Mouse (Mus musculus): ENCODE measurements around the gene Plxdc2. TPM values are rescaled to one million over a fixed set of nuclear protein-coding genes. Genes with fewer than 3 reads are reported as not detected.

The Plxdc2 gene
- polyA plus RNA-seq, 1 experiment from 2014 or later: 9.7 TPM

- ATAC-seq (no peak), DNase-seq (ENCODE audit: low spot score) (no peak)
- Histone ChIP-seq H3K27me3 (replicated peaks; ENCODE audit: control insufficient read depth, insufficient read depth, low read length) (no peaks in the 10 kb centered on the region), H3K4me2 (ENCODE audit: low read length) (no peak overlapping the region), H3K4me3 (ENCODE audit: low read depth, low read length) (no peak overlapping the region), H3K4me1 (ENCODE audit: control insufficient read depth, insufficient read depth, low read length) (no peaks in the 10 kb centered on the region), H3K27ac (ENCODE audit: low read depth, low read length) (no peak overlapping the region), H3K9me3 (replicated peaks; ENCODE audit: control insufficient read depth, low read length) (no peaks in the 10 kb centered on the region), H3K9ac (ENCODE audit: low read length) (no peak overlapping the region), H3K36me3 (ENCODE audit: control insufficient read depth, insufficient read depth, low read length) (no peaks in the 10 kb centered on the region)
- WGBS: 91% methylated on average over 4 of the region's 4 CpGs
Measured at GRCm38 (mm10) chr2:16451666-16452009, 95.5 kb downstream of the Plxdc2 start.

- no peak overlapping the region for H3K4me2 ChIP-seq (ENCODE audit: low read length)
- DNase-seq (ENCODE audit: low spot score) (no peak), ATAC-seq (no peak)
- H3K9ac ChIP-seq (ENCODE audit: low read length): no peak overlapping the region
- over 99% methylated on average over 3 of the region's 3 CpGs for WGBS
- H3K27me3 ChIP-seq (replicated peaks; ENCODE audit: control insufficient read depth, insufficient read depth, low read length): no peaks in the 10 kb centered on the region
- no peaks in the 10 kb centered on the region for H3K4me1 ChIP-seq (ENCODE audit: control insufficient read depth, insufficient read depth, low read length)
- no peaks in the 10 kb centered on the region for H3K36me3 ChIP-seq (ENCODE audit: control insufficient read depth, insufficient read depth, low read length)
- no peak overlapping the region for H3K27ac ChIP-seq (ENCODE audit: low read depth, low read length)
- no peaks in the 10 kb centered on the region for H3K9me3 ChIP-seq (replicated peaks; ENCODE audit: control insufficient read depth, low read length)
- H3K4me3 ChIP-seq (ENCODE audit: low read depth, low read length): no peak overlapping the region
Measured at GRCm38 (mm10) chr2:16452080-16452479, 96.0 kb downstream of the Plxdc2 start.

GRCm38 (mm10) chr2:16456264-16456780 is 100.2 kb downstream of the Plxdc2 start:
- no peak overlapping the region for H3K9ac ChIP-seq (ENCODE audit: low read length)
- no peaks in the 10 kb centered on the region for H3K36me3 ChIP-seq (ENCODE audit: control insufficient read depth, insufficient read depth, low read length)
- H3K4me2 ChIP-seq (ENCODE audit: low read length): no peak overlapping the region
- H3K4me3 ChIP-seq (ENCODE audit: low read depth, low read length): no peak overlapping the region
- WGBS: 85% methylated on average over 1 of the region's 1 CpGs
- no peaks in the 10 kb centered on the region for H3K27me3 ChIP-seq (replicated peaks; ENCODE audit: control insufficient read depth, insufficient read depth, low read length)
- ATAC-seq: no peak
- DNase-seq (ENCODE audit: low spot score): no peak
- H3K27ac ChIP-seq (ENCODE audit: low read depth, low read length): no peak overlapping the region
- no peaks in the 10 kb centered on the region for H3K4me1 ChIP-seq (ENCODE audit: control insufficient read depth, insufficient read depth, low read length)
- no peaks in the 10 kb centered on the region for H3K9me3 ChIP-seq (replicated peaks; ENCODE audit: control insufficient read depth, low read length)

DNA sequence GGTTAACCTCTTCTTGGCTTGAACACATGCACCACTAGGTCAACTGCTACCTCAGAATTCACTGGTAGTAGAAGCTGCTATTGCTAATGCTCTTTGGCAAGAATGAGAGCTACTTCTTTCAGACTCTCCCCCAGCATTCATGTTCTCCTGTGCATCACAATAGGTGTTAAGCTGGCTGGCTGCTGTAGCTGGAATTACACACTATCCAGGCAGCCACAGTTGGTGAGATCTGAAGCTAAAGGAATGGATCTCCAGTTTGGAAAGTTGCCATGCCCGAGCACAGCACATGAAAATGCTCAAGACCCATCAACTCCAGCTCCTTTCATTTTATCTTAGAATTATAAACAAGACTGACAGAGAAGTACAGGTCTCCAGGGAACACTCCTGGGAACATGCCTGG is 103.4 kb downstream of the Plxdc2 start:
- Histone ChIP-seq H3K9me3 (replicated peaks; ENCODE audit: control insufficient read depth, low read length) (no peaks in the 10 kb centered on the region), H3K27ac (ENCODE audit: low read depth, low read length) (no peak overlapping the region), H3K4me2 (ENCODE audit: low read length) (no peak overlapping the region), H3K4me1 (ENCODE audit: control insufficient read depth, insufficient read depth, low read length) (no peaks in the 10 kb centered on the region), H3K9ac (ENCODE audit: low read length) (no peak overlapping the region), H3K4me3 (ENCODE audit: low read depth, low read length) (no peak overlapping the region), H3K36me3 (ENCODE audit: control insufficient read depth, insufficient read depth, low read length) (no peaks in the 10 kb centered on the region), H3K27me3 (replicated peaks; ENCODE audit: control insufficient read depth, insufficient read depth, low read length) (no peaks in the 10 kb centered on the region)
- 38% methylated on average over 1 of the region's 1 CpGs for WGBS
- ATAC-seq: no peak
- DNase-seq (ENCODE audit: low spot score): peak; percentile 20

- WGBS: 89% methylated on average over 3 of the region's 3 CpGs
Measured at GRCm38 (mm10) chr2:16470099-16470498, 114.0 kb downstream of the Plxdc2 start.

GRCm38 (mm10) chr2:16483943-16484342 is 127.8 kb downstream of the Plxdc2 start:
- H3K4me1 ChIP-seq (ENCODE audit: control insufficient read depth, insufficient read depth, low read length): no peaks in the 10 kb centered on the region
- no peak overlapping the region for H3K27ac ChIP-seq (ENCODE audit: low read depth, low read length)
- H3K27me3 ChIP-seq (replicated peaks; ENCODE audit: control insufficient read depth, insufficient read depth, low read length): no peaks in the 10 kb centered on the region
- peak; percentile 28 for DNase-seq (ENCODE audit: low spot score)
- H3K4me2 ChIP-seq (ENCODE audit: low read length): no peak overlapping the region
- H3K4me3 ChIP-seq (ENCODE audit: low read depth, low read length): no peak overlapping the region
- no peaks in the 10 kb centered on the region for H3K9me3 ChIP-seq (replicated peaks; ENCODE audit: control insufficient read depth, low read length)
- ATAC-seq: no peak
- no peak overlapping the region for H3K9ac ChIP-seq (ENCODE audit: low read length)
- H3K36me3 ChIP-seq (ENCODE audit: control insufficient read depth, insufficient read depth, low read length): no peaks in the 10 kb centered on the region
- 92% methylated on average over 2 of the region's 2 CpGs for WGBS

More at GRCm38 (mm10) chr2:16470099-16470498, 114.0 kb downstream of the Plxdc2 start:
- H3K27ac ChIP-seq (ENCODE audit: low read depth, low read length): no peak overlapping the region
- H3K4me1 ChIP-seq (ENCODE audit: control insufficient read depth, insufficient read depth, low read length): no peaks in the 10 kb centered on the region
- H3K9me3 ChIP-seq (replicated peaks; ENCODE audit: control insufficient read depth, low read length): no peaks in the 10 kb centered on the region
- H3K36me3 ChIP-seq (ENCODE audit: control insufficient read depth, insufficient read depth, low read length): no peaks in the 10 kb centered on the region
- H3K27me3 ChIP-seq (replicated peaks; ENCODE audit: control insufficient read depth, insufficient read depth, low read length): no peaks in the 10 kb centered on the region
- DNase-seq (ENCODE audit: low spot score): no peak
- ATAC-seq: no peak
- no peak overlapping the region for H3K9ac ChIP-seq (ENCODE audit: low read length)
- H3K4me2 ChIP-seq (ENCODE audit: low read length): no peak overlapping the region
- no peak overlapping the region for H3K4me3 ChIP-seq (ENCODE audit: low read depth, low read length)

DNA sequence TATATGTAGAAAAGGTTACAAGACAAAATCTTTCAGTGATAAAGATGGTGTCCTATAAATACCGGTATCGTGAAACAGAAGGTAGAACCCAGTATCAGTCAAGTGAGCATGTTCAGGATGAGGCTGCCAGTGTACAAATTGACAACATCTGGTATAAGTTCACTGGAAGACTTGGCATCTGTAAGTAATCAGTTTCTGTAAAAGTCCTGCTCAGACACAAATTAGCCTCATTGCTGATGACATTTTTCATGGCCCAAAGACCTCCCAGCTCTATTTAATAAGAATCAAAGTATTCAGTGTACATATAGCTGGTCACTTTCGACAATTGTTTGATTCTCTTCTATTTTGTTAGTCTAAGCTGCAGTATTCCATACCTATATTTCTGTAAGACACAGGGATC is 129.9 kb downstream of the Plxdc2 start:
- Histone ChIP-seq H3K36me3 (ENCODE audit: control insufficient read depth, insufficient read depth, low read length) (no peaks in the 10 kb centered on the region), H3K27ac (ENCODE audit: low read depth, low read length) (no peak overlapping the region), H3K9me3 (replicated peaks; ENCODE audit: control insufficient read depth, low read length) (no peaks in the 10 kb centered on the region), H3K4me2 (ENCODE audit: low read length) (no peak overlapping the region), H3K27me3 (replicated peaks; ENCODE audit: control insufficient read depth, insufficient read depth, low read length) (no peaks in the 10 kb centered on the region), H3K4me1 (ENCODE audit: control insufficient read depth, insufficient read depth, low read length) (no peaks in the 10 kb centered on the region), H3K4me3 (ENCODE audit: low read depth, low read length) (no peak overlapping the region), H3K9ac (ENCODE audit: low read length) (no peak overlapping the region)
- ATAC-seq (no peak), DNase-seq (ENCODE audit: low spot score) (no peak)
- 85% methylated on average over 3 of the region's 3 CpGs for WGBS

- no peaks in the 10 kb centered on the region for H3K9me3 ChIP-seq (replicated peaks; ENCODE audit: control insufficient read depth, low read length)
- WGBS: 83% methylated on average over 3 of the region's 3 CpGs
- H3K27me3 ChIP-seq (replicated peaks; ENCODE audit: control insufficient read depth, insufficient read depth, low read length): no peaks in the 10 kb centered on the region
- no peak overlapping the region for H3K9ac ChIP-seq (ENCODE audit: low read length)
- no peaks in the 10 kb centered on the region for H3K36me3 ChIP-seq (ENCODE audit: control insufficient read depth, insufficient read depth, low read length)
- DNase-seq (ENCODE audit: low spot score) (no peak), ATAC-seq (no peak)
- no peak overlapping the region for H3K27ac ChIP-seq (ENCODE audit: low read depth, low read length)
- no peak overlapping the region for H3K4me2 ChIP-seq (ENCODE audit: low read length)
- H3K4me3 ChIP-seq (ENCODE audit: low read depth, low read length): no peak overlapping the region
- no peaks in the 10 kb centered on the region for H3K4me1 ChIP-seq (ENCODE audit: control insufficient read depth, insufficient read depth, low read length)
Measured at GRCm38 (mm10) chr2:16491242-16491641, 135.1 kb downstream of the Plxdc2 start.

DNA sequence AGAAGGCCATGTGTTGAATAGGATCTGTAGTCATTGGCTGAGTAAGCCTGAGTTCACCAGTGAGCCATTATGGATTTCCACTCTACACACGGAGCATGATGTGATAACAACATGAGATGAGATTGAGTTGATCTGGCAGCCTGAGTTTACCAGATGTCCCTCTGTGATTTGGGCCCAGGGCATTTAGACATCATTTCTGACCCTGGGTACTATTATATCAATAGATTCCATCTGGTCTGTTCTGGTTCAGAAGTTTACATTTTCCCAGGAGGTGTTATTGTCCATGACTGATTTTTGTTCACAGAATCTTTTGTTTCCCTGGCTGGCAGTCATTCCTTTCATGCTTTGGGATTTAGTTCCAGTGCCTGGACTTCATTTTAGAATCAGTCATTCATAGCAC is 146.7 kb downstream of the Plxdc2 start:
- no peak for DNase-seq (ENCODE audit: low spot score)
- Histone ChIP-seq H3K4me3 (ENCODE audit: low read depth, low read length) (no peak overlapping the region), H3K36me3 (ENCODE audit: control insufficient read depth, insufficient read depth, low read length) (no peaks in the 10 kb centered on the region), H3K4me1 (ENCODE audit: control insufficient read depth, insufficient read depth, low read length) (no peaks in the 10 kb centered on the region), H3K9me3 (replicated peaks; ENCODE audit: control insufficient read depth, low read length) (no peaks in the 10 kb centered on the region), H3K27me3 (replicated peaks; ENCODE audit: control insufficient read depth, insufficient read depth, low read length) (no peaks in the 10 kb centered on the region), H3K9ac (ENCODE audit: low read length) (no peak overlapping the region), H3K4me2 (ENCODE audit: low read length) (no peak overlapping the region), H3K27ac (ENCODE audit: low read depth, low read length) (no peak overlapping the region)
- ATAC-seq: no peak
- 46% methylated on average over 1 of the region's 1 CpGs for WGBS

Data from forebrain, embryonic 14.5 days (tissue).